Mouse (Mus musculus) cortical plate, adult 2 months (tissue): ENCODE data around the gene Smad3.

Source experiments
- CTCF ChIP-seq: fragments of 200-500 bp; IDR thresholded peaks from 2 replicates; pipeline ENCODE4 v1.5.1; 2011; ENCODE audit warnings: mild to moderate bottlenecking, control low read depth, low read length; ENCODE audit not compliant: insufficient read depth; ENCODE audit errors: extremely low read depth
- POLR2A ChIP-seq: fragments of 200-500 bp; IDR thresholded peaks from 2 replicates; pipeline ENCODE4 v1.6.1; 2011; ENCODE audit warnings: mild to moderate bottlenecking, low read length, control low read depth; ENCODE audit not compliant: insufficient read depth; ENCODE audit errors: extremely low read depth

GRCm38 (mm10) chr9:63701957-63702309 is 55.9 kb downstream of the Smad3 start:
- no peak for TF ChIP-seq CTCF
- TF ChIP-seq POLR2A: no peak
